Mouse (Mus musculus) kidney, adult 9 months (tissue): Measurements from ENCODE around the gene Bpi.
A peak's percentile ranks its signal among the peaks of the same experiment; 100 is the strongest.

Experiments used
- DNase-seq: peaks from one replicate; pipeline ENCODE4 v3.0.0; 2022

The Bpi gene

GRCm38 (mm10) chr2:158258005-158258418 lies at the start of gene Bpi:
TSS of gene Bpi (plus strand) at chr2:158258094.
- DNase-seq, result no peak

GRCm38 (mm10) chr2:158209776-158210175 lies 48.1 kb upstream of the Bpi start:
- DNase-seq, result no peak

- DNase-seq, result peak; percentile 44
Observed at GRCm38 (mm10) chr2:158210503-158210902, 47.4 kb upstream of the Bpi start.

- no peak for DNase-seq
Observed at GRCm38 (mm10) chr2:158210958-158211357, 46.9 kb upstream of the Bpi start.

- DNase-seq, result no peak
Observed at GRCm38 (mm10) chr2:158211764-158212471, 46.0 kb upstream of the Bpi start.

GRCm38 (mm10) chr2:158215283-158216117 lies 42.4 kb upstream of the Bpi start:
- DNase-seq, result peak; percentile 86

- no peak for DNase-seq
Observed at GRCm38 (mm10) chr2:158216510-158216909, 41.4 kb upstream of the Bpi start.

- DNase-seq, result no peak
Observed at GRCm38 (mm10) chr2:158219562-158219961, 38.3 kb upstream of the Bpi start.

GRCm38 (mm10) chr2:158221446-158222084 lies 36.3 kb upstream of the Bpi start:
- no peak for DNase-seq

- DNase-seq, result no peak
Observed at GRCm38 (mm10) chr2:158222664-158223063, 35.2 kb upstream of the Bpi start.

GRCm38 (mm10) chr2:158223497-158223896 lies 34.4 kb upstream of the Bpi start:
- no peak for DNase-seq

GRCm38 (mm10) chr2:158225301-158225700 lies 32.6 kb upstream of the Bpi start:
- peak; percentile 71 for DNase-seq

- peak; percentile 60 for DNase-seq
Observed at GRCm38 (mm10) chr2:158228670-158229502, 29.0 kb upstream of the Bpi start, which contains the start of gene D630003M21Rik. TSS of gene D630003M21Rik (minus strand) at chr2:158229222.

GRCm38 (mm10) chr2:158229503-158229892 lies 28.4 kb upstream of the Bpi start:
- DNase-seq, result no peak

GRCm38 (mm10) chr2:158230617-158231016 lies 27.3 kb upstream of the Bpi start:
- DNase-seq, result no peak

- no peak for DNase-seq
Observed at GRCm38 (mm10) chr2:158231071-158231470, 26.8 kb upstream of the Bpi start.

GRCm38 (mm10) chr2:158232414-158232813 lies 25.5 kb upstream of the Bpi start:
- DNase-seq, result no peak

GRCm38 (mm10) chr2:158233106-158233505 lies 24.8 kb upstream of the Bpi start:
- DNase-seq, result no peak

GRCm38 (mm10) chr2:158236698-158237097 lies 21.2 kb upstream of the Bpi start:
- no peak for DNase-seq

GRCm38 (mm10) chr2:158238101-158238500 lies 19.8 kb upstream of the Bpi start:
- no peak for DNase-seq

- DNase-seq, result peak; percentile 34
Observed at GRCm38 (mm10) chr2:158241126-158241738, 16.7 kb upstream of the Bpi start.
